Mouse (Mus musculus): Measurements from ENCODE around the gene Gm20481. TPM values are rescaled to one million over a fixed set of nuclear protein-coding genes. Genes with fewer than 3 reads are reported as not detected.
"Not testable (repeated sequence)": the region's sequence is repeated elsewhere in the genome, so short reads cannot be mapped to it uniquely, and the experiment has no call there.

Gm20481 gene
- total RNA-seq, 2 experiments from 2014 or later: not detected

DNA sequence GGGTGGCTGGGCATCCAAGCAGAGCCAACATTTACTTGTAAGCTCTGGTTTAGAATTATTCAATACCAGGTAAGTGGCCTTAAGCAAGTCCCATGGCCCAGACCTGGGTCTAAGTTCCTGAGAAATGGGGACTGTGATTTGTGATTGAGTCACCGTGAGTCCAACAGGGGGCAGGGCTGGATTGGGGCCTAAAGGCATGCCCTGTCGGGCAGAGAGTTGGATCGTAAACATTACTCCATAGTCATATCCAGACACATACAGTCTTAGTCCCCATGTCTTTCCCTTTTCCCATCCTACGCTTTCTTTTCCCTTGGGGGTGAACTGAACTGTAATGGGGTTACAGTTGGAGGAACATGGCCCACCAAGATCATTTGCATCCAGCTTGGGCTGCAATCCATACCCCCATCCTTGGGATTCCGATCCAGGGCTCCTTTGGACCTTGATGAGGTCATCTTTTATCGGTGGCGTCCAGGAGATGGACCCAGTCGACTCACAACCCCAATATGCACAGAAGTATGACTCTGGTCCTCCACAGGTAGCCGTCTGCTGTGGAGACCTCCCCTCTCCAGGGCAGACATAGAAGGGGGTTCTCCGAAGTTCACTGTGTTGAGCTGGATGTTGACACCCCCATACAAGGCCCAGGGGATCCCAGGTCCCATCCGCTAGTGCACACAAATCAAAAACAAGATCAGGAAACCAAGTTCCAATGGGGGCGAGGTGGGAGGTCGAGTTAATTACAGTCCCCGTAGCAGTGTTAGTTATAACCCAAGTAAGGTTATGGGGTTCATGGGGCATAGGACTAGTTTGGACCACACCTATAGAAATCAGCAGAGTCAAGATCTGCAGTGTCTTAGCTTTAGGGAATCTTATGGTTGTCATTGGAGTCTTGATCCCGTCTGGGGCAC is 29.1 kb downstream of the Gm20481 start:
- no peak for TF ChIP-seq CTCF (conservative IDR thresholded peaks at IDR 0.05)
- no peak overlapping the region for H3K27ac ChIP-seq
- no peak overlapping the region for H3K4me3 ChIP-seq
- no peak for DNase-seq (ENCODE audit: low spot score in 2 of 2)

GRCm38 (mm10) chr17:34999871-35000716 is 30.4 kb downstream of the Gm20481 start:
- Histone ChIP-seq H3K27ac (peak overlapping the region; percentile 100), H3K4me3 (peak overlapping the region; percentile 89)
- DNase-seq (ENCODE audit: low spot score in 2 of 2): not testable (repeated sequence)

DNA sequence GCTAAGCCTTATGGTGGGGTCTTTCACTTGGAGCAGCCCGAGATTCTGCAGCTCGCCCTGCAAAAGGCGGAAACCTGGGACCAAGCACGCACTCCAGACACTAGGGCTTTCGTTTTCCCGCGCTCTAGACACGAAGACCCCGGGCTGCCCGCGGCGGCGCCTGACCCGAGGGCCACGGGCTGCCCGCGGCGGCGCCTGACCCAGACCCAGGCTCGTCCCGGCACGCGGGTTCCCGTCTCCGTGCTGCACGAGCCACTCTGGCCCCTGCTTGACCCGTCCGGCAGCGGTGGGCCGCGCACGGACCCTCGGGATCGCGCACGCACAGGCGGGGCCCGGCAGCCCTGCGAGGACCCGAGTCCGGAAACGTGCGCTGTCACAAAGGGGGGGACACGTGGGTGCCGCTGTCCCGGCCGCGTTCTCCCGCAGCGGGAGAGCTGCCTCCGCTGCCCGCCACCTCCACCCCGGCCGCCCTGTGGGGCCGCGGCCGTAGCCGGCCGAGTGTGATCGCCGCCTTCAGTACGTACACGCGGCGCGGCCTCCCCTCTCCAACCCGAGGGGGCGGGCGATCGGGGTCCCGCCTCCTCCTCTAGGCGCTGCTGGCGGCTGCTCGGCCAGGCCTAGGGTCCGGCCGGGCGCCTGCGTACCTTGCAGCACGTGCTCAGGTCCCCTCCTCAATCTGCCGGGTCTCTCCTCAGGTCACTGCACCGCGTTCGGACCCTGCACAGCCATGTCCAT is 31.2 kb downstream of the Gm20481 start, which contains the start of gene Vars:
Gene Vars (plus strand): TSS at position 271 of the 735 bp plus-strand sequence.
- H3K27ac ChIP-seq: peak within 1 kb of the TSS; percentile 100
- TF ChIP-seq CTCF (conservative IDR thresholded peaks at IDR 0.05): no peak
- peak; percentile 60 to 74 for DNase-seq (ENCODE audit: low spot score in 2 of 2)
- H3K4me3 ChIP-seq: peak within 1 kb of the TSS; percentile 89

DNA sequence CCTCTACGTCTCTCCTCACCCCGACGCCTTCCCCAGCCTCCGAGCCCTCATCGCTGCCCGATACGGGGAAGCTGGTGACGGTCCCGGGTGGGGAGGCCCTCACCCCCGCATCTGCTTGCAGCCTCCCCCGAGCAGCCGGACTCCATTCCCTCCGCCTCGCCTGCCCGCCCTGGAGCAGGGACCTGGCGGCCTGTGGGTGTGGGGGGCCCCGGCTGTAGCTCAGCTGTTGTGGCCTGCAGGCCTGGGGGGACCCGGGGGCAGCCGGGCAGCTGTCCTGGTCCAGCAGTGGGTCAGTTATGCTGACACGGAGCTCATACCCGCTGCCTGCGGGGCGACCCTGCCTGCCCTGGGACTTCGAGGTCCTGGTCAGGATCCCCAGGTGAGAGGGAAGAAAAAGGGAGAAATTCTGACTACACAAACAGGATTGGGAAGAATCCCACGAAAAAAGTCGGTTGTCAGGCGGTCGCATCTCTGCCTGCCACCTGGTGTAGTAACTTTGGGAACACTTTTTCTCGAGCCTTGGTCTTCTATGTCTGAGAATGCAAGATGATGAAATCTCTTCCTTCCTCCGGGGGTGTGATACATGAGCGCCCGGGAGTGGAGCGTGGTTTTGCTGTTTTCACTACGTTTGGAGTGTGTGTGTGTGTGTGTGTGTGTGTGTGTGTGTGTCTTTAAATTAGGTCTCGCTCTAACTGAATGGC is 31.9 kb downstream of the Gm20481 start:
- TF ChIP-seq CTCF (conservative IDR thresholded peaks at IDR 0.05): no peak
- Histone ChIP-seq H3K27ac (peak overlapping the region; percentile 100), H3K4me3 (peak overlapping the region; percentile 89)
- DNase-seq (ENCODE audit: low spot score in 2 of 2): no peak

DNA sequence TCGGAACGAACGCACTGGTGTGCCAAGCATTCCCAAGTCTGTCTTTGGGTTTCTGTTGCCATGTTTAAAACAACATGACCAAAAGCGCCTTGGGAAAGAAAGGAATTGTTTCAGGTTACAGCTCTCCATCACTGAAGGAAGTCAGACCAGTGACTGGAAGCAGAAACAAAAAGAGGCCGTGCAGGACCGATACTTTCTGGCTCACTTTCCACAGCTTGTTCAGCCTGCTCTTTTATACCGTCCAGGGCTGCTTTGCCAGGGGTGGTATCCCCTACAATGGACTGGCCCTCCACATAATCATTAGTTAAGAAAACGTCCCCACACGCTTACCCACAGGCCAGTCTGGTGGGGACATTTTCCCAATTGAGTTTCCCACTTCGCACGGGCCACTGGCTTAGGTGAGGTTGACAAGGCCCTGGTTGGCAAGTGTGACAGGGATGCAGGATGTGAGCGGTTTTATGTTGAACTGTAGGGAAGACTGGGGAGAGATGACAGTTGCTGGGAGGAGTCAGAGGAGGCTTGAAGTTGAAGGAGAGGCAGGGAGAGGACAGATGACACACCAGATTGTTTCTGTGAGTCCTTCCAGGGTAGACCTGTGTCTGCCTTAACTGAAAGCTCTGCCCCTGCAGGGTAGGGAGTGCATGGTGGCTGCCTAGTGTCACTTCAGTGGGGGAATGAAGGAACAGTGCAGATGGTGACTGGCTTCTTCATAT is 32.6 kb downstream of the Gm20481 start:
- DNase-seq (ENCODE audit: low spot score in 2 of 2): no peak
- Histone ChIP-seq H3K27ac (no peak overlapping the region), H3K4me3 (peak overlapping the region; percentile 34)
- TF ChIP-seq CTCF (conservative IDR thresholded peaks at IDR 0.05): no peak

DNA sequence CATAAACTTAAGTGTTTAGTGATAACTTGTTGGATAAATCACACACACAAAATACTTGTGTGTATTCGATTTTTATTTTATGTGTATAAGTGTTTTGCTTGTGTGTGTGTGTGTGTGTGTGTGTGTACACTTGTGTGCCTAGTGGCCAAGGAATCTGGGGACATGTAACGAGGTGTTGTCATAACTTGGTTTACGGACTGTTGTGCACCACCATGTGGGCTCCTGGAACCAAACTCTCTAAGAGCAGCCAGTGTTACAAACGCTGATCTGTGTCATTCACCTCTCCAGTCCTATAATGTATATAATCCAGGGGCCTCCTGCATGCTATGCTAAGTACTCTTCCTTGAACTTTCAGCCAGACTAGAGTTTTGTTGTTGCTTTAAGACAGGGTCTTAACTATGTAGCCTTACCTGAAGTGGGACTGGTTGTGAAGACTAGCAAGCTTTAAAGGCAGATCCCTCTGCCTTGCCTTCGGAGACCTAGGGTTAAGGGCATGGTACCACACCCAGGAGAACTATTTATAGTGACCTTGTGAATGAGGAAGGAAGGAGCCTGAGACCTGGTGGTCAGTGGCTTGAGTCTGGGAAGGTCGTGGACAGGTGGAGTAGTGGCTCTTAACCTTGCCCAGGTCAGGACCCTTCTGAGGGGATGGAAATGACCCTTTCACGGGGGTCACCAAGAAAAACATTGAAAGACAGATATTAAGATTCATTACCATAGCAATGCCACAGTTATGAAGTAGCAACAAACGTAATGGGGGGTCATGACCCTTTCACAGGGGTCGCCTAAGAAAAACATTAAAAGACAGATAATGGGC is 33.5 kb downstream of the Gm20481 start:
- DNase-seq (ENCODE audit: low spot score in 2 of 2): no peak
- no peak for TF ChIP-seq CTCF (conservative IDR thresholded peaks at IDR 0.05)
- no peak overlapping the region for H3K4me3 ChIP-seq
- H3K27ac ChIP-seq: no peak overlapping the region

DNA sequence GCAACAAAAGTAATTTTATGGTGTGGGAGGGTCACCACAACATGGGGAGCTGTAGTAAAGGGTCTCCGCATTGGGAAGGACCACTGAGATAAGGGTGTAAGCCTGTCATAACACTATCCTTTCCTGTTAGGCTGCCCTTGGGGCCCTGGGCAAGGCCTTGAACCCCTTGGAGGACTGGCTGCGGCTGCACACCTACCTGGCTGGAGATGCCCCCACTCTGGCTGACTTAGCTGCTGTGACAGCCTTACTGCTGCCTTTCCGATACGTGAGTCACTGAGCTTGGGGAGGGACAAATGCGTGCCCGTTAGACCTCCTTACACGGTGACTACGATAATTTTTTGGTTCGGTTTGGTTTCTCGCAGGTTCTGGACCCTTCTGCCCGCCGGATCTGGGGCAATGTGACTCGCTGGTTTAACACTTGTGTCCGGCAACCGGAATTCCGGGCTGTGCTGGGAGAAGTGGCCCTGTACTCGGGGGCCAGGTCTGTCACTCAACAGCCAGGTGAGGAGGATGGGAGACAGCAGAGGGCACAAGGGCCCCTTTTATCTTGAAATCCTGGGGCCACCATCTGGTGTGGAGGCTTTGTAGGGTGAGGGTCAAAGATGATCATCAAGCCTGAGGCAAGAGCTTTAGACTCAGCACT is 34.5 kb downstream of the Gm20481 start:
- TF ChIP-seq CTCF (conservative IDR thresholded peaks at IDR 0.05): no peak

GRCm38 (mm10) chr17:35005158-35005557 is 35.4 kb downstream of the Gm20481 start:
- H3K27ac ChIP-seq: no peak overlapping the region
- TF ChIP-seq CTCF (conservative IDR thresholded peaks at IDR 0.05): no peak
- H3K4me3 ChIP-seq: no peak overlapping the region

More for the DNA sequence above, 34.5 kb downstream of the Gm20481 start:
- Histone ChIP-seq H3K27ac (no peak overlapping the region), H3K4me3 (no peak overlapping the region)
- DNase-seq (ENCODE audit: low spot score in 2 of 2): no peak

DNA sequence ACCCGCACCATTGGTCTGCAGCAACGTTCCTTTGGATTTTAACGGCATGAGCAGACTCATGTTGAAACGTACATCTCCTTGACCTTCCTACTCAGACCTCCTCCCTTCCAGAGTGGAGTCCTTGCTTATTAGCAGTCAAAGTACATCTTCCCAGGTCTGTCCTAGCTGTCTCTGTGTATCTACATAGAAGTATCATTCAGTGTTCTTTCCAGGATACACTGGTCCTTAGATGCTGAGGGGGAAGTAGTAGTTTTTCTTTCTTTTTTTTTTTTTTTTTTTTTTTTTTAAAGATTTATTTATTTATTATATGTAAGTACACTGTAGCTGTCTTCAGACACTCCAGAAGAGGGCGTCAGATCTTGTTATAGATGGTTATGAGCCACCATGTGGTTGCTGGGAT is 36.2 kb downstream of the Gm20481 start:
- DNase-seq (ENCODE audit: low spot score in 2 of 2); H3K4me3 ChIP-seq; H3K27ac ChIP-seq: not testable (repeated sequence)

More at GRCm38 (mm10) chr17:35005158-35005557, 35.4 kb downstream of the Gm20481 start:
- no peak for DNase-seq (ENCODE audit: low spot score in 2 of 2)

DNA sequence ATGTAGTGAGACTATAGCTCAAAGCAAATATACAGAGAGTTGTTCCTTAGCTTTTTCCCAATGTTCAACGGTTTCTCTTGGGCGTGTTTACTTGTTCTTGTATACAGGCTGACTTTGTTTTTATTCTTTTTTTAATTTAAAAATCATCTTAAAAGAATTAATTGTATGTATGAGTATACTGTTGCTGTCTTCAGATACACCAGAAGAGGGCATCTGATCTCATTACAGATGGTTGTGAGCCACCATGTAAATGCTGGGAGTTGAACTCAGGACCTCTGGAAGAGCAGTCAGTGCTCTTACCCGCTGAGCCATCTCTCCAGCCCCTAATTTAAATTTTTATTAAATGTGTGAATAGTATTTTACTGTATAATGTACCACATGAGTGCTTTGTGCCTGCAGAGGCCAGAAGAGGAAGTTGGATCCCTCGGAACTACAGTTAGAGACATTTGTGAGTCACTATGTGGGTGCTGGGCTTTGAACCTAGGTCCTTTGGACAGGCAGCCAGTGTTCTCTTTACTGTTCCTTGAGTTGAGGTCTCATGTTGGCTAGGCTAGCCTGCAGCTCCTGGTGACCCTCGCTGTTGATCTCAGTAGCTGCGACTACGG is 37.8 kb downstream of the Gm20481 start:
- DNase-seq (ENCODE audit: low spot score in 2 of 2): no peak
- no peak overlapping the region for H3K27ac ChIP-seq
- H3K4me3 ChIP-seq: no peak overlapping the region
- TF ChIP-seq CTCF (conservative IDR thresholded peaks at IDR 0.05): peak; percentile 65
